8 mouse cellular contexts compared by ENCODE assay signal in genomic region chr2:75659629-75659960, GRCm38 (mm10). TPM values are rescaled to one million over a fixed set of nuclear protein-coding genes. Genes with fewer than 3 reads are reported as not detected.
A peak's percentile ranks its signal among the peaks of the same experiment; 100 is the strongest.
DNase-seq lines count a peak whose midpoint lies in the region; ATAC-seq and TF ChIP-seq lines count a peak whose summit lies in the region.

No protein-coding gene starts in this region.

- H3K27ac ChIP-seq in forebrain, embryonic 16.5 days (ENCODE audit: low read length) = peak overlapping the region; percentile 99
- H3K27ac ChIP-seq in lung, embryonic 14.5 days (ENCODE audit: low read depth) = peak overlapping the region; percentile 99

- DNase-seq in ES-CJ7 (ENCODE audit: low read depth, low spot score) = peak; percentile 68
- peak; percentile 90 to 95 for DNase-seq in cerebellum, adult 18-20 months
- DNase-seq in heart, postnatal 36 days = peak; percentile 92 to 97
- peak; percentile 79 to 88 for DNase-seq in layer of hippocampus, adult 8-10 months (ENCODE audit: low spot score in 2 of 2)
- DNase-seq in lung, embryonic 14.5 days = peak; percentile 89
- peak; percentile 92 for DNase-seq in testis, postnatal 14 days (ENCODE audit: low spot score)

- H3K4me1 ChIP-seq in forebrain, embryonic 16.5 days (replicated peaks; ENCODE audit: control insufficient read depth, insufficient read depth, low read length) = peaks cover 21% of the 10 kb centered on the region
- H3K4me1 ChIP-seq in lung, embryonic 14.5 days (ENCODE audit: insufficient read depth) = peaks cover 8% of the 10 kb centered on the region; the same call in 1 of the 2 replicates

- peak overlapping the region; percentile 95 for H3K4me3 ChIP-seq in forebrain, embryonic 16.5 days (replicated peaks; ENCODE audit: low read length)
- peak overlapping the region; percentile 99 for H3K4me3 ChIP-seq in lung, embryonic 14.5 days (ENCODE audit: low read depth, low read length)

- peaks cover 20% of the 10 kb centered on the region for H3K36me3 ChIP-seq in forebrain, embryonic 16.5 days (ENCODE audit: control insufficient read depth, insufficient read depth)
- peaks cover 36% of the 10 kb centered on the region for H3K36me3 ChIP-seq in lung, embryonic 14.5 days (ENCODE audit: insufficient read depth)

- intact Hi-C loops in heart, postnatal 36 days (cut with DNase I) = loop anchor here (1.0 to 2.0 kb wide), 3 partner anchors 45 to 121 kb away; partner anchors contain the start of gene Nfe2l2

- WGBS in forebrain, embryonic 16.5 days = under 1% methylated on average over 34 of the region's 47 CpGs
- 0% methylated on average over 45 of the region's 47 CpGs for WGBS in lung, embryonic 14.5 days

- peak; percentile 73 for ATAC-seq in forebrain, embryonic 16.5 days
- peak; percentile 65 for ATAC-seq in lung, embryonic 14.5 days (ENCODE audit: insufficient read depth)
- ATAC-seq in neutrophil, adult 5-6 weeks (ENCODE audit: extremely low read depth, insufficient number of reproducible peaks, low FRiP score, poor library complexity, severe bottlenecking) = peak; percentile 58

- H3K9me3 ChIP-seq in forebrain, embryonic 16.5 days (ENCODE audit: control insufficient read depth, low read length) = no peaks in the 10 kb centered on the region
- H3K9me3 ChIP-seq in lung, embryonic 14.5 days (ENCODE audit: low read depth, low read length) = no peaks in the 10 kb centered on the region

- H3K27me3 ChIP-seq in forebrain, embryonic 16.5 days (replicated peaks; ENCODE audit: control insufficient read depth, insufficient read depth, low read length) = no peaks in the 10 kb centered on the region
- H3K27me3 ChIP-seq in lung, embryonic 14.5 days (ENCODE audit: insufficient read depth, low read length) = no peaks in the 10 kb centered on the region

- H3K9ac ChIP-seq in forebrain, embryonic 16.5 days (replicated peaks; ENCODE audit: low read depth, low read length) = peak overlapping the region; percentile 97
- peak overlapping the region; percentile 100 for H3K9ac ChIP-seq in lung, embryonic 14.5 days

- TF ChIP-seq CTCF in lung, embryonic 14.5 days (IDR thresholded peaks at IDR 0.05; ENCODE audit: low read depth) = no peak

- peak overlapping the region; percentile 85 for H3K4me2 ChIP-seq in forebrain, embryonic 16.5 days (ENCODE audit: low read length)
- peak overlapping the region; percentile 70 for H3K4me2 ChIP-seq in lung, embryonic 14.5 days

RNA-seq across cellular contexts. Expression of gene Hnrnpa3, which starts 0.5 kb away (rescaled TPM):
- 266 TPM in 2 replicates for polyA plus RNA-seq in forebrain, embryonic 16.5 days (2015; fragmentation: Nextera tagmentation; extraction: Ambion mirVana)
- total RNA-seq in heart, postnatal 36 days (2021) = 100 to 1,000 TPM; 137 to 165 TPM
- total RNA-seq in layer of hippocampus, adult 8-10 months (2022) = 100 to 1,000 TPM; 271 to 283 (median 276) TPM
- 302 and 305 TPM in 2 replicates for polyA plus RNA-seq in lung, embryonic 14.5 days (2014; fragmentation: Nextera tagmentation; extraction: Ambion mirVana)
- total RNA-seq in neutrophil, adult 5-6 weeks (2017) = 190 and 208 TPM in 2 replicates

RNA-seq across cellular contexts. Expression of gene Nfe2l2, which starts 44.8 kb away (rescaled TPM):
- 12.7 and 16.1 TPM in 2 replicates for polyA plus RNA-seq in forebrain, embryonic 16.5 days (2015; fragmentation: Nextera tagmentation; extraction: Ambion mirVana)
- total RNA-seq in heart, postnatal 36 days (2021) = 10 to 100 TPM; 66.7 to 70.2 TPM
- 10 to 100 TPM; 14.1 to 29.2 (median 20.6) TPM for total RNA-seq in layer of hippocampus, adult 8-10 months (2022)
- 73.9 and 84.5 TPM in 2 replicates for polyA plus RNA-seq in lung, embryonic 14.5 days (2014; fragmentation: Nextera tagmentation; extraction: Ambion mirVana)
- total RNA-seq in neutrophil, adult 5-6 weeks (2017) = 138 and 142 TPM in 2 replicates

Comparison
In these comparisons a context has a peak if more than half of its experiments do, and no peak if none do; other contexts are left out.
1. Peak in every context shown above with its lines: DNase-seq, ATAC-seq, H3K4me3 ChIP-seq and H3K27ac ChIP-seq.